Mouse (Mus musculus): ENCODE data around the gene Nudt16l1. TPM values are rescaled to one million over a fixed set of nuclear protein-coding genes. Genes with fewer than 3 reads are reported as not detected.
A peak's percentile ranks its signal among the peaks of the same experiment; 100 is the strongest.

Nudt16l1 gene
- total RNA-seq (2021), result 10 to 100 TPM; 20.5 to 21.3 TPM

DNA sequence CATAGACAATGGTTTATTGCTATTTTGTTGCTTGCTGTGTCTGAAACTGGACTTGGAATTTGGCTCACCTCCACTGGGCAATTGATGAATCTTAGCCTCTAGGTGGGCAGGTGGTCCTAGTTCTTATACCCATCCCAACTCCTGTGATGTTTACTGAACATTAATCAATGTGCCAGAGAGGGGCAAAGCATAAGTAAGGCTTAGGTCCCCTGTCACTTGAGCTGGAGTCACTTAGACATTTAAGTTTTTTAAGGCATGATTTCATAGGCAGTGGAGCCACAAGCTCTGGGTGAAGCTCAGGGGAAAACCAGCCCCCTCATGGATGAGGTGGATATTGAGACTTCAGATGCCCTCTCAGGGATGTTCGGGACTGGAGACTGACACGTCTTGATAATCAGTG lies at the start of gene Nudt16l1:
TSS of gene Nudt16l1 (plus strand) at position 301 of the 400 bp plus-strand sequence.
- intact Hi-C loops (cut with DNase I), result no loop called here
- no peak for DNase-seq

DNA sequence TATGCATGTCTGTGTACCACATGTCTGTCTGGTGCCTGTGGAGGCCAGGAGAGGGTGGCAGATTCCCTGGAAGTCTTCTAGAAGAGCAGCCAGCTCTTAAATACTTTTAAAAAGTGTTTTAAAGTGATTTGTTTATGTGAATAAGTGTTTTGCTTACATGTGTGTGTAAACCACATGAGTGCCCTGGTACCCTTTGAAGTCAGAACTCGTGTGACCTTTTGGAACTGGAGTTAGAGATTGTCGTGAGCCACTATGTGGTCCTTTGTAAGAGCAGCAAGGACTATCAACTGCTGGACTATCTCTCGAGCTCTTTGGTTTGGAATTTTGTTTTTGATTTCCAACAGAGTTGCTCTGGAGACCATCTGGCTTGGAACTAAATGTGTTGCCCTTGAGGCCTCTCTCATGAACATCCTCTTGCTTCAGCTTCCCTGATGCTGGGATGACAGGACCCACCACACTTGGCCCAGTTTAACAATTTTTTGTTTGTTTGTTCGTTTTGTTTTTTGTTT lies 48.3 kb upstream of the Nudt16l1 start:
- no peak for DNase-seq
- intact Hi-C loops (cut with DNase I), result no loop called here

DNA sequence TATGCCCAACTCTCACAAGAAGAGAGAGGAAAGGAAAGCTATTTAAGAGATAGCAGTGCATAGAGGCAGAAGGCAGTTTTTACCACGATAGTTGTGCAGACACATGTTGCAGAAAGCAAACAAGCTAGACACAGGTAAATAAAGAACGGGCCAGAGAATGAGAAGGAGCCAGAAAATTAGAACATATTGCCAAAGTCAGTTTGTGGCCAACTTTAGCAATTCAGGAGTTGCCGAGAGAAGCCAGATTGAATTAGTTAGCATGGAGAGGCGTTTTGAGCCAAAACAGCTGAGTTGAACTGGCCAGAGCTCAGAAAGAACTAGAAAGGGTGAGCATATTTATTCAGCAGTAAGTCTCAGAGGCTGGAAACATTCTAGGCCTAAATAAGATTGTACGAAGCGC lies 46.4 kb upstream of the Nudt16l1 start:
- intact Hi-C loops (cut with DNase I), result no loop called here

DNA sequence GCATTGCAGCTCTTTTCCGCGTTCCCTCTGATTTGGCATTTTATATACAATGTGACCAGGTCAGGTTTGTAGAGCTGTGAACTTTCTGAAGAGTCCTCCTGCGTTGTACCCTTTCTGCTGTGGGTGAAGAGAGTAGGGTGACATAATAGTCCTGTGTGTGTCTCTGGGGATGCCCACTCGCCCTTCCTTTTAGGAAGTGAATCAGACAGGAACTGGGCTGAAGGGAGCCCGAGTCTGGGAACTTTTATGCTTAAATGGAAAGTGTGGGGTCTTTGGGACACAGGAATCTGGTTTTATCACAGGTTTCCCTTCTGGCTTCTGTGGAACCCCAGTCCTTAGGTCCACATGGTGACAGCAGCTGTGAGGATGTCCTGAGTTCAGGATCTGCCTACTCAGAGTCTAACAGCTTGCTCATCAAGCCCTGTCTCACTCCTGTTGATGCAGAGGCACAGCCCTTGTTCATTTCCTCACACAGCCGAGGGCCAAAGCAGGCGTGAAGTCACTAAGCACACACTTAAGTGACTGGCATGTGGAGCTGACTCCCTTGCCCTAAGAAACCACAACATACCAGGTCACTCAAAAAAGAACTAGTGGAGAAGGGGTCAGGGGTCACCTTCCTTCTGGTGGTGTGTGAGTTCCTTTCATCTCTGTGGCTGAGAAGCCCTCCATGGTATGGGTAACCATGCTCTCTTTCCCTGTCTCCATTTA lies 44.2 kb upstream of the Nudt16l1 start:
- intact Hi-C loops (cut with DNase I), result no loop called here
- DNase-seq, result no peak

More for the DNA sequence above, 46.4 kb upstream of the Nudt16l1 start:
- DNase-seq, result no peak

DNA sequence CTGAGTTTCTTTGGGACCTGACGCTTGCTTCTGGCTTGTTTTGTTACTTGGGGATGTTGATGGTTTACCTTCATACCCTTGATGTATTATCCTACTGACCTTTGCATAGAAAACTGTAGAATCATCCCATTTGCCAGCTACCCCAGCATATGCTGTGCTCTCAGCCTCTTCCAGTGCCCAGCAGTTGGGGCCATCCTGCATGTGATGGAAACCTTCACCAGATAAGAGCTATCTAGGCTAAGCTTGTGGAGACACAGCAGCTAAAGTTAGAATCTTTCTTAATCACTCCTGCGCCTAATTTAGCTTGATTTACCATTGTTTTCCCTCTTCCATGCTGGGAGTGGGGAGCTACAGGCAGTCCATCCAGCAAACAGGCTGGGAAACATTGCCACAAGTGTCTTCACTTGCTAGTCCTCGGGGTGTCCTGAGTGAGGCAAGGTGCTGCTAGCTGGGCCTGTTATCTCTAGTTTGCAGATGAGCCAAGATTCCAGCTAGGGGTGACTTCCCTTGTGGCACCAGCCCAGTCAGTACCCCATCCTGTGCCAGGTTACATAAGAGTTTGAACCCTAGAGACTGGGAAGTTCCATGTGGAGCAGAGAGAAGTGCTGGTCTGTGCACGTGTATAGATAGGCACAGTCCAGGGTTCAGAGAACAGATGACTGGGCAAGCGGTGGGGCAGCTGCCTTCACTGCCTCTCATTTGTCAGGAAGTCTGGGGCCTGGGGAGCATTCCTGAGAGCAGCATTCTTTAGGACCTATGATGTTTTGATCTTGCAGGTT lies 42.1 kb upstream of the Nudt16l1 start:
- DNase-seq, result peak; percentile 56 to 71
- intact Hi-C loops (cut with DNase I), result no loop called here

DNA sequence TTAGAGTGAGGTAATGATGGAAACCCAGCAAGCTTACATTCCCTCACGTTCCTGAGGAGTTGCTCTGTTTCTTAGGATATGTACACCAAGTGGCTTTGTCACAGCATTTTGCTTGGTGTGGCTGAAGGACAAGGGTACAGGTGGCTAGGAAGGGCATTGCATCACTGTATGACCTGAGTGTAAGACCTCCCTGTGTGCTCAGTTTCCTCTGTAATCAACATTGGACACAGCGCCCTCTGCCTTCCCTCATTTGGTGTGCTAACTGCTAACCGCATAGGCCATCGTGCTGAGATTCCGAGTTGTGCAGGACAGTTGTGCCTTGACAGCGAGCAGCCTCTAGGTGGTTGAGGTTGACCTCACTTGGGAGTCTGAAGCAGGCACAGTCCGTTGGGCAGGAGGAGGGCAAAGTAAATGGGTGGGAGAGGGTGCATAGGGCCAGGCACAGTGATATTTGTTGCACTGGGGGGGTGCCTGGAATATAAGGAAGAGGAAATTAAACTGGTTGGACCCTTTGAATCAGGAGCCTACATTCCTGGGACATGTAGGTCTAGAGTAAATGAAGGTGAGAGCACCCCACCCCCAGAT lies 41.3 kb upstream of the Nudt16l1 start:
- DNase-seq, result no peak
- intact Hi-C loops (cut with DNase I), result no loop called here

DNA sequence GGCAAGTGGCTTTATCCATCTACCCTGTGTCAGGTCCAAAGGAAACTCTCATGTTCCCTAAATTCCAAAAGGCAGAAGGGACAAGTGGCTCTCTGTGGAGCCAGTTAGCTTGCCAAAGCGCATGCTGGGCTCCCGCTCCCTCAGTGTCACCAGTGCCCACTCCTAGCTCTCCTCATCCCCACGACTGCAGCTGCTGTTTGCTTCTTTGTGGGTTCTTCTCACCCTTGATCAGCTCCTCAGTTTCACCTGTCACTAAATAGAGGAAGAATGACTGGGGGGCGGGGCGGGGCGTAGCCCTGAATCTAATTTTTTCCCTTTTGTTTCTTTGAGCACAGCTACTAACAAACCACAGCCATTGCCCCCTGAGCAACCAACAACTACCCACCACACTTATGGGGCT lies 39.7 kb upstream of the Nudt16l1 start:
- no peak for DNase-seq
- intact Hi-C loops (cut with DNase I), result no loop called here

DNA sequence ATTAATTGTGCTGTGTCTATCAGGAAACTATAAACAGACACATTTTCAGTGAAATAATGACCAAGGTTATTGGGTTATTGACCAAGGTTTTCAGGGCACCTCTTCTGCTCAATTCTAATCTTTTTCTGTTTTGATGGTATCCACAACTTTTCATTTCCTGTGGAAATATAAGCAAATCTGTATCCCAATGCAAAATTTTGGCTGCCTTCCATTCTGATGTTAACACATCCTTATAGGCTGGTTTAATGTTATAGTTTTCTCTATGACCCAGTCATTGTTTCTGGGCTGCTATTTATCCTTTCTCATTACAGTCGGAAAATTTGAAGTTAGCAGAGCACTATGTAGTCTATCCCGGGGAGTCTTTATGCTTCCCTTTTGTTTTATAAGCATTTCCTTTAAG lies 38.9 kb upstream of the Nudt16l1 start:
- intact Hi-C loops (cut with DNase I), result no loop called here
- no peak for DNase-seq

DNA sequence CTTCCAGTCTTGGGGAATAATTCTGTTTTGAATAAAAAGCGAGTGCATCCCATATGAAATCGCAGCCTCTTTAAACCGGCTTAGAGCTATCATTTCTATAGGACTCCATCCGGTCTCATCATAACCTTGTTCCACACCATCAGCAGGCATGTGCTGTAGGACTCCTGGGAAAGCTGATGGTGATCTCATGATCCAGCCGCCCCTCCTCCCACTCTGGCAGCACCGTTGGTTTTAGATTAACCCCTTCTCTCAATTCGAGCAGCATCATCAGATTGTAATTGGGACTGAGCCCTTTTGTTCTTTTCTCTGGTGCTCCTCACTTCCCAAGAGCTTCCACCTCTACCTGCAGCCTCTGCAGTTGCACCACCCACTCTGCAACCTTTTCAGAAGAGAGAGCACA lies 37.4 kb upstream of the Nudt16l1 start:
- DNase-seq, result no peak
- intact Hi-C loops (cut with DNase I), result no loop called here

DNA sequence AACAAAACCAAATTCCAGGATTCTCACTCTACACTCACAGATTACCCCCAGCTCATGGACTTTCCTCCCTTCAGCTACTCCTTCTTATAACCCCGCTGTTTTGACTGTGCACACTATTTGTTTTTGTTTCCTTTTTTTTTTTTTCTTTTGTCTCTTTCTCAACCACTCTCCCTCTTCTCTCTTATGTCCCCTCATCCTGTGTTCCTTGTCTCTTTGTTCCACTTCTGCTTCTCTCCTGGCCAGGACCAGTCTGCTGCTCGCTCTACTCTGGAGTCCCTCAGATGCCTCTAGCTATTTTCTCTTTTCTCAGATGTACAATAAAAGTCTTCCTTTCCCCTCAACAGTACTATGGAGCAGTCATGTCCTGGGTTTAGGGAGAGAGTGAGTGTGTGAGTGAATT lies 36.2 kb upstream of the Nudt16l1 start:
- intact Hi-C loops (cut with DNase I), result no loop called here
- no peak for DNase-seq

DNA sequence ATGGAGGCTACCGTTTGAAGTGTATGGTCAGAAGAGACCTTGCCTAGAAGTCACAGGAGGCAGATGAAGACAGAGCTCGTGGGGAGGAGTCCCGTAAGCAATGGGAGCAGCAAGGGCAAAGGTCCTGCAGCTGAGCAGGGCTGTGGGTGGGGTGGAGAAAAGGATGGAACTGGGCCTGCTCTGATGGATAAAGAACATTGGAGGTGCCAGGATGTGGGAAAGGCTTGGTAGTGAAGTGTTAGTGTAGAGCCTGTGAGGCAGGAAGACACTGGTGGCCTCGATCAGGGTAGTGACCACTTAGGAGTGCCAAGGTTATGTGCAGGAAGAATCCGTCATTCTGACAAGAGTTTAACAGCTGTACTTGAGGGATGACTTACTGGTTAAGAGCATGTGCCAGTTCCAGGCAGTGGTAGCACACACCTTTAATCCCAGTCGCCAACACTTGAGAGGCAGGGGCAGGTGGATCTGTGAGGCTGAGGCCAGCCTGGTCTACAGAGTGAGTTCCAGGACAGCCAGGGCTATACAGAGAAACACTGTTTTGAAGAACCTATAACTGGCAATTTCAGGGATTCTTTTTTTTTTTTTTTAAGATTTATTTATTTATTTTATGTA lies 35.0 kb upstream of the Nudt16l1 start:
- intact Hi-C loops (cut with DNase I), result no loop called here
- DNase-seq, result no peak

DNA sequence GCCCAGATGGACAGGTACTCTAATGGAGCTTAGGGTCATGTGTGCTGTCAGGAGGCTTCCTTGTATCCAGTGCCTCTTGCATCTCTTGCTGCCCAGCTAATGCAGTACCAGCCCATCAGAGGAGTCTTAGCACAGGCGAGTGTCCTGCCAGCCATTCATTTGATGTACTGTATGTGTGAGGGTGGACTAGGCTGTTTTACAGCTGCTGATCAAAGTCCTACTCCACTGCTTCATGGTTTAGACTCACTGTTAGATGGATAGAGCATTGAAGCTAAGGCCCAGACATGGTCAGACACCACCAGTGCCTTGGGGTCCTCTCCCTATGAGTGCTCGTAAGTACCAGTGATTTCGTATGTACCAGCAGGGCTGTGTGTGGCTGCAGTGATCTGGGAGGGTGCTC lies 33.7 kb upstream of the Nudt16l1 start:
- intact Hi-C loops (cut with DNase I), result no loop called here

DNA sequence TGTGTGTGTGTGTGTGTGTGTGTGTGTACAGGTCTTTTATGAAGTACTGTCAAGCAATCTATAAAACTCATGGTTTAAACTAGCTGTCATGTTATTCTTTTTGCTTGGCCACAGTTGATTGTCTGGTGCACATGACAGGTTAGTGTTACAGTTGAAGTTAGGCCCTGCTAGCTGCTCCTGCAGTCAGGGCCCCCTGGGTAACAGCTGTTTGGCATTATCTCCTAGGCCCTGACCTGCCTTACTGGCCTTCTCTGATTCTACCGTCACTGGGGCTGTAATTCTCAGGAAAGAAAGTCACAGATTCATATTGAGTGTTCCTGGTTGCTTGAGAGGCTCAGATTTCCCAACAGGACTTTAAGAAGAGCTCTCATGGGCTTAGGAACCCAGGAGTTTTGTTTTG lies 33.0 kb upstream of the Nudt16l1 start:
- no peak for DNase-seq
- intact Hi-C loops (cut with DNase I), result no loop called here

More for the DNA sequence above, 33.7 kb upstream of the Nudt16l1 start:
- DNase-seq, result no peak

DNA sequence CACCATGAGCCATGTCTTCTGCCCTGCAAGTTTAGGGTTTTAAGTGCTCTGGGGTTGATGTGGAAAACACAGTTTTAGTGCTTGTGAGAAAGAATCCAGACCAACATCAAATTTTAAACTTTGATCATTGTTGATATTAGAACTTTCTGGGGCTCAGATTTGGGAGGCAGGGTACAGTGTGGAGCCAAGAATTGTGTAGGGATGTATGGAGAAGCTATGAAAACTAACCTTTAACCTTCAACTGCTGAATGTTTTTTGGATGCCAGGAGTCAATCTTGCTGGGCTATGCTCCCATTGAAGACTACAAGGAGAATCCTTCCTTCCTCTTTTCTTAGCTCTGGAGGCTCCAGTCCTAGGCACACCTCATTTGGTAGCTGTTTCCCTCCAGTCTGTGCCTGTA lies 32.0 kb upstream of the Nudt16l1 start:
- intact Hi-C loops (cut with DNase I), result no loop called here
- DNase-seq, result no peak

DNA sequence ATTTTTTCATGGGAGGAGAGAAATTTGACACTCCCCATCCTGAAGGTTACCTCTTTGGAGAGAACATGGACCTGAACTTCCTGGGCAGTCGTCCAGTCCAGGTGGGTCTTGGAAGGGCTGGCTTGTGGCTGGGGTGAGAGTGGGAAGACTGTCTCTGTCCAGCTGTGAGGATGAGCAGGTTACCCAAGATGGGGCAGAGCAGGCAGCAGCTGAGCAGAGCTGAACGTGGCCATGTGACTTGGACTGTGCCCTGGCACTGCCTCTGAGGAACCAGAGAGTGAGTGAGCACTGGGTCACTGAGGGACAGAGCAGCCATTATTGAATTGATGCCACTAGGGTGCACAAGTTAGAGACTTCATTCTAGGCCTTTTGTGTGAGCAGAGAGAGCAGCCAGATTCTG lies 31.2 kb upstream of the Nudt16l1 start:
- DNase-seq, result no peak
- intact Hi-C loops (cut with DNase I), result no loop called here

DNA sequence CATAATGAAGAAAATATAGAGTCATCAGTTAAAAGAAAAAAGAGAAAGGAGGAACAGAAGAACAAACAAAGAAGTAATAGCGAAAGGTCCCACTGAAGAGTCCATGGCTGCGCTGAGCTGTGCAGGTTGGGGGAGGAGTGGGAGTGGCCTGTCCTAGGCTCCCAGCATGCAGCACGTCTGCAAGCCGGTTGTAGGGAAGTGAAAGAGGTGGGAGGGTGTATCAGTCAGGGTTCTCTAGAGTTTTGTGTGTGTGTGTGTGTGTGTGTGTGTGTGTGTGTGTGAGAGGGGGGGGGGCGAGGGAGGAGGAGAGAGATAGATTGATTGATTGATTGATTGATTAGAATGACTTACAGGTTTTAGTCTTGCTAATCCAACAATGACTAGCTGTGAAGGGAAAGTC lies 30.6 kb upstream of the Nudt16l1 start:
- DNase-seq, result no peak
- intact Hi-C loops (cut with DNase I), result no loop called here

DNA sequence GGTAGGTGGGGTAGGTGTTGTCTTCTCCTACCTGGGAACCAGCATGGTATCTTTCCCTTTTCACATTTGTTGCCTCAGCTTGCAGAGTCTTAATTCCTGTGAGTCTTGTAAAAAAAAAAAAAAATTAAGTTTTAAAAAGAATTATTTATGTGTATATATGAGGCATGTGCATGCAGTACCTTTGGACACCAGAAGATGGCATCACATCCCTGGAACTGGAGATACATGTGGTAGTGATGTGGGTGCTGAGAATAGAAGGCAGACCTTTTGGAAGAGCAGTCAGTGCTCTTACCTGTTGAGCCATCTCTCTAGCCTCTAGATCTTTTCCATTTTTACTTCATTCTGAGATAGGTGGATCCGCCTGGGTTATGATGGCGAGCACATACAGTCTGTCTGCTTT lies 28.8 kb upstream of the Nudt16l1 start:
- intact Hi-C loops (cut with DNase I), result loop anchor here (5.0 to 10.0 kb wide), 2 partner anchors 145 to 217 kb away; no protein-coding TSS in a partner anchor
- DNase-seq, result no peak

DNA sequence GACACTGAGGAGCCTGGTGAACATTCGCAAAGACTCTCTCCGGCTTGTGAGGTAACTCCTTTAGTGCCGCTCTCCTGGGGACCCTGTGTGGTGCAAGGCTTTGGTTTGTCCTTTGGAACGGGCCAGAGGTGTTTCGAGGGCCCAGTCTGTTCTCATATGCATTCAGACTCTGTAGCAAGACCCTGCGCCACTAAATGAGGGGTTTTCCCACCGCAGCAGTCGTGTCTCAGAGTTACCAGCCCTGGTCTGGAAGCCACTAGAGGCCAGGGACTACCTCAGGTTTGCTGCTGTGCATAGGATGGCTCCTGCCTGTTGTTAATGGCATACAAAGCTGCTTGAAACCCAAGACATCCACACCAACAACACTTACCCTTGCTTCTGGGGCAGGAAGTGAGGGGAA lies 27.8 kb upstream of the Nudt16l1 start:
- intact Hi-C loops (cut with DNase I), result loop anchor here (5.0 to 10.0 kb wide), 2 partner anchors 146 to 218 kb away; no protein-coding TSS in a partner anchor
- DNase-seq, result no peak

DNA sequence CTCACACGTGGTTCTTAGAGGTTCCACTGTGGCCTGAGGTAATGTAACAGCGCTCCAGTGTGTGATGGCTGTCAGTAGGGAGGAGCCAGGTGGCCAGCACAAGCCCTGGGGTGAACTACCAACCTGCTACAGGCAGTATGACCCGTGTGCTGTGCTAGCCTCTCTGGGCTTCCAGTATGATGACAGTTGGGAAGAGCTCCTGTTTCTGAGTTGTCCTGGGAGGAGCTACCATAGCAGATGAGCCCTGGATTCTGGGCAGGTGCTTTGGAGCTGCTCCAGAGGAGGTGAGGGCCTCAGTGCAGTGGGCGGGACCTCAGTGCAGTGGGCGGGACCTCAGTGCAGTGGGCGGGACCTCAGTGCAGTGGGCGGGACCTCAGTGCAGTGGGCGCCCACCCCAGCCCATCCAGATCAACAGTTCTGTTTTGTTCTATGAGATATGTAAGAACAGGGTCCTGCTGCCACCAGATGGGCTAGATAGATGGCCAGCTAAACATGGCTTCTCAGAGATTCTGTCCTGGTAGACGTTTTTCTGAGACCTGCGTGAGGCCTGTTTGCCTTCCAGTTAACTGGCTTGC lies 26.4 kb upstream of the Nudt16l1 start:
- intact Hi-C loops (cut with DNase I), result loop anchor here (2.0 to 10.0 kb wide), 3 partner anchors 33 to 220 kb away; no protein-coding TSS in a partner anchor

More for the DNA sequence above, 26.4 kb upstream of the Nudt16l1 start:
- no peak for DNase-seq
